Mouse (Mus musculus): Measurements from ENCODE around the gene Grik1.
A peak's percentile ranks its signal among the peaks of the same experiment; 100 is the strongest.

Grik1 gene

DNA sequence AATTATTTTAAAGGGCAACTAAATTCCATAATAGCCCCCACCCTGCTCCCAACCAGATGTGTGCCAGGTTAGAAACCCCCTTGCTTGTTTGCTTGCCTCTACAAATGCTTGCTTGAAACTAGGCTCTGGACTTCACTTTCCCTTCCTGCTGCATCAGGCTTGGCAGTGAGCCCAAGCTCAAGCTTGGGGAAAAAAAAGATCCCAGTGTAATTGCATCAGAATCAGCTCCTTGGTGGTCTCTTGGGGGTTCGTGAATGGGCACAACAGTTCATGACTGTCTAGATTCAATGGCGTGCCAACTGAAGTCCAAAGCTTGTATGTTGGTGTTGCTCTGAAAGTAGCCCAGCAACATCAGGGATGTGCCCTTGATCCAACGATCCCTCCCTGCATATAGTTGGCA is 320.1 kb downstream of the Grik1 start:
- DNase-seq (ENCODE audit: inconsistent age in 2 of 2, low spot score in 1 of 2): peak in 1 of 2 experiments; percentile 25

DNA sequence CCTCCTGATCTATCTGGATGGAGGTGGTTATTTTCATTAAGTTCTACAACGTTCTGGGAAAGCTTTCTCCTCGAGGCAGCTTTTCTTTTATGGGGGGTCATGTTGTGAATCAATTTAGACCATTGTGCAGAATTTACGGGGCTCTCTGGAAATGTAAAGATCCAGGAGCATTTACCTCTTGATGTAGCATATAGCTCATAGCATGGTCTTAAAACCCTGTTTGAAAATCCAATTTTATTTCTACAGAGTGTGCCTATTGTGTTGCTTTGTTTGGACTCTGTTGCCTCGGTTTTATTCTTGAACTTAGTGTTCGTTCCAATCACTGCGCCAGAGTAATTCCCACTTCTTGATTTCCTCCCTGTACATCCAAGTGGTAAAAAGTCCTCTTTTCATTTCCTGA is 328.6 kb downstream of the Grik1 start:
- no peak for DNase-seq (ENCODE audit: inconsistent age in 2 of 2, low spot score in 1 of 2)

GRCm38 (mm10) chr16:87957449-87957848 is 332.6 kb downstream of the Grik1 start:
- no peak for DNase-seq (ENCODE audit: inconsistent age in 2 of 2, low spot score in 1 of 2)

- DNase-seq (ENCODE audit: inconsistent age in 2 of 2, low spot score in 1 of 2): no peak
These were observed 333.9 kb downstream of the Grik1 start for GRCm38 (mm10) chr16:87956178-87956577.

DNA sequence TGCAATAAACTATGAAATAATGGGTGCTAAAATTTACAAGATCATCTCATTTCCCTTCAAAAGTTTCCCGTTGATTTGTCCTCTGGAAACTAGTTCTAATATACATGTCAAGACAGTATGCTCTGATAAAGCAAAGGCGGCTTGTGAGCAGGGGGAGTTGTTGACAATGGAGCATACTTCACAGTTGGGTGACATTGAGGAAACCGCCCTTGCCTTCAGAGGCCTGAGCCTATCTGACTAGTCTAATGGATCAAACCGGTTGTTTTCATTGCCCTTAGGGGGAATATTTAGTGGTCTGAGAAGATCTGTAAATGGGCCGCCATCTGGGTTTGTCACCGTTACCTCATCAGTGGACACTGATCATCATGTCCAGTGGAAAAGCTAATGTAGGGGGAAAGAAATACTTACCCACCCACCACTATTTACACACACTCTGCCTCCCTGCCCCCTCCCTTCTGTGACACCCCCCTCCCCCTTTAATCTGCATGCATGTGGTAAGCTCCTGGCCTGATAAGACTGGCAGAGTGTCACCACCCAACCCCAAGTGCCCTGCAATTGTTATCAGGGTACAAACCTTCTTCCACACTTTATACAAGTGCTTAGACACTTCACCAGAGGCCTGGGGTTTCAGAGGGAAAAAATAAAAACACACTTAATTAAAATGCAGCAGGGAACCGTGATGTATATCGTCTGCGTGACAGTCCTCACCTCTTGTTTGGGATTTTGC is 335.2 kb downstream of the Grik1 start:
- DNase-seq (ENCODE audit: inconsistent age in 2 of 2, low spot score in 1 of 2): no peak

GRCm38 (mm10) chr16:87953176-87953575 is 336.9 kb downstream of the Grik1 start:
- no peak for DNase-seq (ENCODE audit: inconsistent age in 2 of 2, low spot score in 1 of 2)

DNA sequence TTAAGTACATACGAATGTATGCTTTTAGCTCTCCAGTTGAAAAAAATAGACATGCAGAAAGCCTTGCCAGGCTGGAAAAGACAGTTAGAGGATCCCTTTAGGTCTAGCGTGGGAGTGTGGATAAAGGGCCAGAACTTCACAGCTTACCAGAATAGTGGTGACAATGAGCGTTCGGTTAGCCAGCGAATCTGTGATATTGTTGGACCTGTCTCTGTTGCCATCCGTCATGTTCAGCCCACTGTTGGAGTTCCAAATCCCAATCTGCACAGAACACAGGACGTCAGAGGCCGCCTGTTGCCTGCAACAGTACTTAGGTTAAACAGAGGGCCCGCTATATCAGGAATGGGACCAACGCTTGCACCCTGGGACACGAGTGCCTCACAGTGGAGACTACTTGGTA is 340.2 kb downstream of the Grik1 start:
- no peak for DNase-seq (ENCODE audit: inconsistent age in 2 of 2, low spot score in 1 of 2)

GRCm38 (mm10) chr16:87948122-87948521 is 341.9 kb downstream of the Grik1 start:
- no peak for DNase-seq (ENCODE audit: inconsistent age in 2 of 2, low spot score in 1 of 2)

GRCm38 (mm10) chr16:87944318-87944717 is 345.7 kb downstream of the Grik1 start:
- DNase-seq (ENCODE audit: inconsistent age in 2 of 2, low spot score in 1 of 2): no peak

DNA sequence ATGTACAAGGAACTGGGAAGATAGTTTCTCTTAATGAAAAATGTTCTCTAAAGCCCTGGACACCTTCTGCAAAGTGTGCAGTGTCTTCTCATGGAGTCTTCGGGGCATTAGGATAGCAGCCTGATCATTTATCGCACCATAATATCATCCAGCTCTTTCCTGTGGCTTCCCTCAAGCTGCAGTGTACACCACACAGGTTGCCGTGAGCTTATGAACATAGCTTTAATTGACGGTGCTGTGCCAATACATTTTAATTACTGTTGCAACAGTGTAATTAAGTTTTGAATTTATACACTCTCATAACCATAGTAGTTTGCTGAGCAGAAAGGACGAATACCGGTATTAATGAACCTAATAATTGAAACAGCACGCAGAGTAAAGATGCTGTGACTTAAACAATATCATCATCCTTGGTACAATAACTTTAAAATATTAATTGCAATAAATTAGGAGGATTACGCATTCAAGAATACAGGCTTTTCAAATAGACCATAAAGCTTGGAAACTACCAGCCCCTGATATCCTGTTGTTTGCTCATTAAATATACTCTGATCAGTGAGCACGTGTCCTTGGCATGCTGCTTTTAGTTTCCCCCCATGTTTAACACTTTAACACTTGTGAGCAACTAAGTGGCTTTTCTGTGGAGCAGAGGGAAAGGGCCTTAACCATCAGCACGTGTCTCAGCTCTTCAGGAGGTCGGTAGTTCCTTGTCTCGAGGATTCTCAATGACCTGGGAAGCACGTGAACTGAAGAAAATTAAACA is 347.8 kb downstream of the Grik1 start:
- no peak for DNase-seq (ENCODE audit: inconsistent age in 2 of 2, low spot score in 1 of 2)

- no peak for DNase-seq (ENCODE audit: inconsistent age in 2 of 2, low spot score in 1 of 2)
These were observed 355.4 kb downstream of the Grik1 start for GRCm38 (mm10) chr16:87934685-87935084.

DNA sequence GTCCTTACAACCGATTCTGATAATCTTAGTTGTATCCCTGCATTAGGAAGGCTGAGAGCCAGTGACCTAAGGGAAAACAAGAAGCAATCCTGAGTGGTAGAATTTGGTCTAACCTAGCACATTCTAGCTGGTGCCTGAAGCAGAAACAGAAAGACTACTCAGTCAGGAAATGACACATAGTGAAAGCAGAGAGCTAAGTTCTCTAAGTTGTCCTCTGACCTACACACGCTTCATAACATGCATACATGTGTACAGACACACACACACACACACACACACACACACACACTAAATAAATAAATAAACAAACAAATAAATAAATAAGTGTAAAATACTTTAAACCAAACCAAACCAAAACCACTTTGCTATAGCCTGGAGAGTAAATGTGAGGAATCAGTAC is 358.7 kb downstream of the Grik1 start:
- DNase-seq (ENCODE audit: inconsistent age in 2 of 2, low spot score in 1 of 2): no peak

GRCm38 (mm10) chr16:87930519-87930918 is 359.5 kb downstream of the Grik1 start:
- DNase-seq (ENCODE audit: inconsistent age in 2 of 2, low spot score in 1 of 2): peak in 1 of 2 experiments; percentile 71

DNA sequence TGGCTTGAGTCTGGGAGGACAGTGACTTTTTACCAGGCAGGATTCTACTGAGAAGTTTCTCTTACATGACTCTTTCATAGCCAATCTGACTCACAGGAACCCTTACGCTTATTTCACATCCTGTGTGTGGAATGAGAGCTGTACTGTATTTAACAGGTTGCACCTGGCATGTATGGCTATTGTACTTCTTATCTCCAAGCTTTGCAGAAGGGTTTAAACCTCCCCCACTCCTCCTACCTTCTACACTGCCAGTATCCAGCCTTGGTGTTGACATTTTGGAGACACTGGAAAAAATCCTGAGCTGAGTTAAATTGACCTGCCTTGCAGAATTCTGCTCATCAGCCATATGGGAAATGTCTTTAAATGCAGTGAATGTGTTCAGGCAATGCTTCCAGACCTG is 361.4 kb downstream of the Grik1 start:
- peak in 1 of 2 experiments; percentile 66 for DNase-seq (ENCODE audit: inconsistent age in 2 of 2, low spot score in 1 of 2)

- no peak for DNase-seq (ENCODE audit: inconsistent age in 2 of 2, low spot score in 1 of 2)
These were observed 372.2 kb downstream of the Grik1 start for GRCm38 (mm10) chr16:87917897-87918296.

GRCm38 (mm10) chr16:87917157-87917546 is 372.9 kb downstream of the Grik1 start:
- no peak for DNase-seq (ENCODE audit: inconsistent age in 2 of 2, low spot score in 1 of 2)

DNA sequence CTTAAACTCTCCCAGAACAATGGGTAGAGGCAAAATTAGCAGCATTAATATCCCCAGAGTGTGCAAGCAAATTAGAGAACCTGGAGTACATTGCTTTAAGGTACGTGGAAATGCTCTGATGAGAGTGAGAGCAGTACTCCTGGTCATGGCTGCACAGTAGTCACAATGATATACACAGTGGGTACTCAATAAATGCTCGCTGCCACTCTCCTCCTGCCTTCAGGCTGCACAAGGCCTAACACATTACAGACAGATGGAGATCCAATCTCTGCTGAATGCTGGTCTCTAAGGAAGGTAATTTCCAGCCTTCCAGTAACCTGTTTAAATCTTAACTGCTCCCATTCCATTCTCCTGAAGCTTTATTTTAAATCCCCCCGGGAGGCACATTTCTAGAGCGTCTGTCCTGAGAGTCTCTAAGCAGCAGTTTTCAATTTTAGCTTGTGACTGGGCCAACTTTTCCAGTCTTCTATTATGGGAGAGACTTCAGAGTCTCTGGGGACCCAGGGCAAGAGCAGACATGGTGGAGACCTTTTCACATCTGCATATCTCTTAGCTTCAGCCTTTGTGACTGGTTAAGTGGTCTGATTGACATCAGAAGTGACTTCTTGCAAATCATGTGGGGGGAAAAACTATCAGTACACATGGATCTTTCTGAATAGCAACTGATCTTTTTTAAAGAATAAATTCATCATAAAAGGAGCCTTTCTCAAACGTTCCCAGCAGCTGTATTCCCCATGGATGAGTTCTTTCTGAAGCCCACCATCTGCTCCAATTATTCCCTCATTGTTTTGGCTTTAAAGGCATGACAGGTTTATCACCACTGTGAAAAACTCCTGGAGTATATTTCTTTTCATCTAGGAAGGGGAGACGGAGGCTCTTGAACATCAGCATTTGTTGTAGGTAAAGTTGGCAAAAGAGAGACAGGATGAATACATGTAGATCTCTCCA is 373.6 kb downstream of the Grik1 start:
- DNase-seq (ENCODE audit: inconsistent age in 2 of 2, low spot score in 1 of 2): no peak

DNA sequence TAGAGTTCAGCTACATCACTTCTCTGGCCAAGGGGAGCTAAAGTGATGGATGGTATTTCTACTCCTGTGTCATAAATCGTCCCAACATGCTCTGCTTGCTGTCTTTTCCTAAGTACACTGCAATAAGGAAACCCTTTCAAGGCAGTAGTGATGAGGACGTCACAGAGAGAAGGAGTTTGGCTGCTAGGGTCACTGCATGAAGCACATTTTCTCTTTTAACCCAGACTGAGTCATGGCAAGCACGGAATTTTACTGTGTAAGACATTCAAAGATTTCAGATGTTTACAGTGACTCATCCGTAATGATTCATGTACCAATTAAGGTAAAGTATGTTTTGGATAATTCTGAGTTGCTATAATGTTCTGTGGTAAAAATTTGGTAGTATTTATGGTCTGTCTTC is 374.9 kb downstream of the Grik1 start:
- DNase-seq (ENCODE audit: inconsistent age in 2 of 2, low spot score in 1 of 2): peak; percentile 36 to 76

GRCm38 (mm10) chr16:87913781-87914180 is 376.3 kb downstream of the Grik1 start:
- no peak for DNase-seq (ENCODE audit: inconsistent age in 2 of 2, low spot score in 1 of 2)

DNA sequence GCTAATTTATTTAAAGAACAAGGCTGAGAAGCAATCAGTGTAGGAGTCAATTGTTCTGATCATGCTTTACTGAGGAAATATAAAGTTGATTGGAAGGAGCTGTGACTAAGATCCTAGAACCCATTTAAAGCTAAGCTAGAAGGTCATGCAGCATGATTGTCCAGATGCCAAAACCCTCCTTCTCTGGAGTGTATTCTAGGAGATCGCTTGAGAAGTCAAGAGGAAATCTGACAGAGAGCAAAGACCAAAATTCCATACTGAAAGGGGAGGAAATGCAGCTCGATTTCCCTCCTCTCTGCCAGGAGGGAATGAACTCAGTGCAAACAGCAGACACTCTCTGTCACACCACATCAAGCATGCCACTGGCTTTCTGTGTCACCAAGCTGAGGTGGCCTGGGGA is 378.9 kb downstream of the Grik1 start:
- DNase-seq (ENCODE audit: inconsistent age in 2 of 2, low spot score in 1 of 2): peak in 1 of 2 experiments; percentile 45

GRCm38 (mm10) chr16:87902049-87902448 is 388.0 kb downstream of the Grik1 start:
- DNase-seq (ENCODE audit: inconsistent age in 2 of 2, low spot score in 1 of 2): no peak
